Mouse (Mus musculus) frontal cortex, adult 2 months (tissue): ENCODE measurements around the gene Pkd1. TPM values are rescaled to one million over a fixed set of nuclear protein-coding genes. Genes with fewer than 3 reads are reported as not detected.

Experiments used
- DNase-seq, 2 experiments: peaks; one replicate each; pipeline ENCODE4 v3.0.0; 2022; ENCODE audit warnings: low spot score in 1 of 2; ENCODE audit errors: extremely low spot score in 1 of 2
- polyA plus RNA-seq: library from polyadenylated mRNA; depleted of rRNA; stranded (reverse); fragments of >200 nt; gene quantifications from 2 replicates; pipeline ENCODE4 v1.2.3, GENCODE M21; 2012

Pkd1 gene
- polyA plus RNA-seq, 1 experiment, result 85.1 TPM

DNA sequence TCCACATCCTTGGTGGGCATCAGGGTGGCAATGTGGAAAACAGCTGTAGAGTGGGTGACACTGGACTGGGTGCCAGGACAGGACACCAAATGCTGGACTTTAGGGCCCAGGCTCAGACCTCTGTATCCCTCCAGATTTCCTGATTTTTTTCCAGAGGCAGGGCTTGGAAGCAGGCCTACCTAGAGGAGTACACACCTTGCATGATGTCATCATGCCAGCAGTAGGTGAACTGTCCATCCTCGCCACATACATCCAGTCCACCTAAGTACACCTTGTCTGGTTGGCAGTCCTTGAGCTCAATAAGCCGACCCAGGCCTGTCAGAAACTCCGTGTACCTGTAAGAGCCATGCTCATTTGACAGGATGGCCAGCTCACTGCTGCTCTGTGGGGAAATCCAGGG, 48.4 kb downstream of the Pkd1 start:
- no peak for DNase-seq

DNA sequence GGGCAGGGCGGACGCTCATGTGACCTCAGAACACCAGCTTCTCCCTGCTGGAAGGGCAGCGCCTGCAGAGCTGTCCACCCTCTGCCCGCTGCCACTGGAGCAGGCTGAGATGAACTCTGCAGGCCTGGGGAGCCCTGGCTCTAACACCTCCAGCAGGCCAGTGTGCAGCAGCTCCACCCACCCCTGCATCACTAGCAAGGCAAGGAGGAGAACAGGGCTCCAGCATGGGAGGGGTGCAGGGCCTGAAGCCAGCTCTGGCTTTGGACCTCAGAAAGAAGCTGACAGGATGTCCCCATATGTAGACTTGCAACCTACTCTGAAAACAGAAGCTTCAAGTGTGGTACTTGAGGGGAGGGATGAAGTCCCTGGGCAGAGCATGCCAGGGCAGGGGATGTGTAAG, 50.9 kb downstream of the Pkd1 start:
- no peak for DNase-seq

DNA sequence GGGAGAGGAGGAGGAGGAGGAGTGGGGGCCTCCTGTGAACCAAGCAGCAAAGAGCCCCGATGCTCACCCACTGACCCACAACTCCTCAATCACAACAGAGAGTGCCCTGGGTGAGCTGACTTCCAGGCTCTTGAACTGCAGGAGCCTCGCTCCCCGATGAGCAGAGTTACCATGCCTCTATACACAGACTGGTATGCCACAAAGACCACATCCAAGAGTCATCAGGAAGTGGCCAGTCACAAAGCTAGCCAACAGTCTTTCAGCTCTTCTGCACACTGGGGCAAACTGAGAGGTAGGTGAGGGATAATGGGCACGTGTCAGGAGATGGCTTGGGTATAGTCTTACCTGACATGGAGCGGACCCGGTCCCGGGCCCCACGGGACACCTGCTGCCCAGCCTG, 54.3 kb downstream of the Pkd1 start:
- no peak for DNase-seq

DNA sequence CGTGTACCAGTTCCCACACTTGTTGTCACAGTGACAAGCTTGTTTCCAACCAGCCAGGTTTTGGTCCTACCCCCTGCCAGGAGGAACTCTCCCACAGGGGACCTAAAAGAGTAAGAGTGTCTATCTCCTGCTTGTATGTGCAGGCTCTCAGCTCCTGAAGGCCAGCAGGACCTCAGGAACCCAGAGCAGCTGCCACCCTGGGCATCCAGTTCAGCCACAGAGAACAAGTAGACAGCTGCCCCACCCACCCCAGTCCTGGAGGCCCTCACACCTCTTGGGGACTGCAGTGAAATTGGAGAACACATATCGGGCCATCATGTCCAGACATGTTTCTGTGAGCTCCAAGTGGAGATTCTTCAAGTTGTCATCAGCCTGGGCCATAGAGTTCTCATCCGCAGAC, 54.9 kb downstream of the Pkd1 start:
- no peak for DNase-seq

DNA sequence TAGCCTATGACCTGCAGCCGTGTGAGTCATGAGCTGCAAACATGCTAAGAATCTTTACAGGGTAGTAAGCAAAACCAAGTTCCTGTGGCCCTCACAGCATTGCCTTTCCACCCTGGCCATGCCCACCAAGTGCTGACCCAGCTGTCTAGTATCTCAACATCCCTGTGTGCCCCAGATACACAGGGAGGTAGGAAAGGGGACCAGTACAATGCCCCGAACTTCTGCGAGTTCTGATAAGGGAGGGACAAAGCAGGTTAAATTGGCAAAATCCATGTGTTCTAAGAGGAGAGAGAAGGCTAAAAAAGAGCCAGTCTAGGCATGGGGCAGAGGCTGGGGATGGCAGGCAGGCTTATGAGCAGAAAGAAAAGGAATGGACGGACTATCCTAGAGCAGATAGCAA, 58.7 kb downstream of the Pkd1 start:
- DNase-seq, result no peak

DNA sequence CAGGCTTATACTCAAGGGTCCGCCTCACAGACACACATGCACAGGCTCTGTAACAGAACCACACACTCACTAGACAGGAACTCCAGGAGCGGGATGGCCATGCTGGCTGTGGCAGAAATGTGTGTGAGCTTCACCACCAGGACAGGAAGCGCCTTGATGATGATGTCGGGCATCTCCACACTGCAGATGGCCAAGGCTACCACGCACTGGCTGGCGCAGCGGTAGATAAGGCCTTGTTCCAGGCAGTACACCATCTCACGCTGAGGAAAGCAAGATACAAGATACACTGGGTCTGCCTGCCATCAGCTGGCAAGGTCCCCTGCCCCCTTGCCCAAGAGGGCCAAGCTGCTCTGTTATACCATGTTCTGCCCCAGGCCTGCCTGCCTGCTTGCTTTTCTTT, 59.2 kb downstream of the Pkd1 start:
- DNase-seq, result no peak

DNA sequence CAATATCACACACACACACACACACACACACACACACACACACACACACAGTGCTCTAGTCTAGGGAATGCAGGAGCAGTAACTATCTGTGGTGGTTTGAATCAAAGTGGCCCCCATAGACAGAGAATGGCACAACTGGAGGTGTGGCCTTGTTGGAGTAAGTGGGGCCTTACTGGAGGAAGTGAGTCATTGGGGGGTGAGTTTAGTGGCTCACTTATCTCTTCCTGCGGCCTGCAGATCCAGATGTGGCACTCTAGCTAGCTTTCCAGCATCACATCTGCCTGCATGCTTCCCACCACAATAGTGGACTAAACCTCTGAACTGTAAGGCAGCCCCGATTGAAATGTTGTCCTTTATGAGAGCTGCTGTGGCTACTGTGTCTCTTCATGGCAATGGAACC, 61.1 kb downstream of the Pkd1 start:
- no peak for DNase-seq

DNA sequence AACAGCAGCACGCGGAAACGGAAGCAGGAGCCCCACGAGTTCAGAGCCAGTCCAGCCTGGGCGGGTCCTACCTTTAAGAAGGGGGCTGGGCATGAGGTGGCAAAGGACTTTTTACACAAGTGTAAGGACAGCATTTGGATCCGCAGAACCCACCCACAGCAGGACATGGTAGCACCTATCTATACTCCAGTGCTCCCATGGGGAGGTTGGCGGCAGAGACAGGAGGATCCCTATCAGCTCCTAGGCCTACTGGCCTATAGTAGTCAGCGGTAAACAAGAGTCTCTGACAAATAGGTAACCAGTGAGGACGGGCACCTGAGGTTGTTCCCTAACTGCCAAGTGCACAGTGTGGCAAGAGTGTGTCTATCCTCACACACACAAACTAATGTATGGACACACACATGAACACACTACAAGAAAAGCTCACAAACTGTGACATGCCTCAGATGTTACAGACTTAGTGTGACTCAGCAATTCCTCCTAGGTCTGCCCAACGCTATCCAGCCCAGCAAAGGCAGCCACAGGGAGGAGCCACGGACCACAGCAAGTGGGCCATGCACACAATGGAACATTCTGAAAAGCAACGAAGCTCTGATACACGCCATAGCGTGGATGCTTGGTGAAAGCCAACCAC, 68.0 kb downstream of the Pkd1 start:
- no peak for DNase-seq

DNA sequence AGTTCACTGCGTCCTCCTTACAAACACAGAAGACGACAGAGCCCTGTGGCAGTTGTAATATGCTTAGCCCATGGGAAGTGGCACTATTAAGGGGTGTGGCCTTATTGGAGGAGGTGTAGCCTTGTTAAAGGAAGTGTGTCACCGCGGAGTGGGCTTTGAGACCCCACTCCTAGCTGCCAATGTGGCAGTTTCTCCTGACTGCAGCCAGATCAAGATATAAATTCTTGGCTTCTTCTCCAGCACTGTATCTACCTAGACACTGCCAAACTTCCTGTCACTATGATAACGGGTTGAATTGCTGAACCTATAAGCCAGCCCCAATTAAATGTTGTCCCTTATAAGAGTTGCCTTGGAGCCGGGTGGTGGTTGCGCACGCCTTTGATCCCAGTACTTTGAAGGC, 75.8 kb downstream of the Pkd1 start:
- DNase-seq, result no peak

DNA sequence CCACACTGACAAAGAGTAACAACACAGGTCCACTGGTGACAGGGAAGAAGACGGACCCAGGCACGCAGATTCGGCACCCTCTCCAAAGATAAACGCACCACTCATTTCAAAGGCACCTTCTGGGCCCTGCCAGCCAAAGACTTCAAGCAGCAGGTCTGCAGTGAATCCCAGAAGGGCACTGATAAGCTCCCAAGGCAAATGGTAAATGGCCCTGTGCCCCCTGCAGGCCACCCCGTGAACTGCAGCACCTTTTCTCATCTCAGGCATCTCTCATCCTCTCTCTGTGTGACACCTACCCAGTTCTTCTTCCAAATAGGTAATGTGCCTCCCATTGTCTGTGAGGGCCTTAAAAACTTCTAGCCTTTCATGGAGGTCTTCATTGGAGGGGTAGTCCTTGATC, 79.0 kb downstream of the Pkd1 start:
- DNase-seq, result peak in 1 of 2 experiments; percentile 87

DNA sequence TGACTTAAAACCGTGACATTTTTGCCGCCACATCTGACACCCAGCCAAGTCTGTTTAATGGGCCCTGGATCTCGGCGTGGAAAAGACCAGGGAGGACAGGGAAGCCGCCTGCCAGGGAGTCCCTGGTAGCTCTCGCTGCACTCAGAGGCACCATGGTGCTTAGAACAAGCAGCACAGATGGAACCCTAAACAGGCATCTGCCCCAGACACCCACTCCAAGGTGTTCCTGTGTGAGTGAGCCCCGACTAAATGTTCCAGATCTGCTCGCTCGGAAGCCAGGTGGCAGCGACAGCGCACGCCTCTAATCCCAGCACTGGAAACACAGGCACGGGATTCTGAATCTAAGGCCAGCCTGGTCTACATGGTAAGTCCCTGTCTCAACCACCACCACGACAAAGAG, 80.4 kb downstream of the Pkd1 start:
- DNase-seq, result peak; percentile 45 to 55

DNA sequence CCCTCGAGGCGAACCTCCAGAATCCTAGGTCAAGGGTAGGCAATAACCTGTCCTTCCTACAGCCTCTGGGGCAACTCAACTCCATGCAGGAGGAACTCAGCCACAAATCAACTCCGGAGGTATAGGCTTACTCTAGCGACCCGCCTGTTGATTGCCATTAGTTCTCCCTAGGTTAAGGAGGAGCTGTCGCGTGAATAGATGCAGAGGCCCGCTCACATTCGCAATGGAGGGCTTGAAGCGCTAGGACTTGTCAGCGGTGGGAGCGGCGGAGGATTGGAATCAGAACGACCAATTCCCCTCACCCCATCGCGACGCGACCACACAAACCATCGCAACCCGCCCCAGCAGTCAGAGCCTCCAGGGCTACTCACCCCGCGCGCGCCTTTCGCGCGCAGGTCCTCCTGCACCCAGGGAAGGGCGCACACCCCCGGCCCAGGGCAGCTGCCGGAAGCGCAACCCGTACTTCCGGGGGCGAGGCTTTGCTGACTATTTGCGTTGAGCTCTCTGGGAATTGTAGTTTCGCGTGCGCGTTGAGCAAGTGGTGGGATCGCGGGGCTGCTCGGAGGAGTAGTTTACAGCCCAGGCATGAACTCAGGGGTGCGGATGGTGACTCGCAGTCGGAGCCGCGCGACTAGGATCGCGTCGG, 82.7 kb downstream of the Pkd1 start, which contains the start of the genes Tsc2 and Nthl1:
Tsc2 (minus strand) TSS at position 464 of the 646 bp plus-strand sequence.
Nthl1 (plus strand) TSS at position 514 of the 646 bp plus-strand sequence.
- DNase-seq, result peak; percentile 49 to 88

DNA sequence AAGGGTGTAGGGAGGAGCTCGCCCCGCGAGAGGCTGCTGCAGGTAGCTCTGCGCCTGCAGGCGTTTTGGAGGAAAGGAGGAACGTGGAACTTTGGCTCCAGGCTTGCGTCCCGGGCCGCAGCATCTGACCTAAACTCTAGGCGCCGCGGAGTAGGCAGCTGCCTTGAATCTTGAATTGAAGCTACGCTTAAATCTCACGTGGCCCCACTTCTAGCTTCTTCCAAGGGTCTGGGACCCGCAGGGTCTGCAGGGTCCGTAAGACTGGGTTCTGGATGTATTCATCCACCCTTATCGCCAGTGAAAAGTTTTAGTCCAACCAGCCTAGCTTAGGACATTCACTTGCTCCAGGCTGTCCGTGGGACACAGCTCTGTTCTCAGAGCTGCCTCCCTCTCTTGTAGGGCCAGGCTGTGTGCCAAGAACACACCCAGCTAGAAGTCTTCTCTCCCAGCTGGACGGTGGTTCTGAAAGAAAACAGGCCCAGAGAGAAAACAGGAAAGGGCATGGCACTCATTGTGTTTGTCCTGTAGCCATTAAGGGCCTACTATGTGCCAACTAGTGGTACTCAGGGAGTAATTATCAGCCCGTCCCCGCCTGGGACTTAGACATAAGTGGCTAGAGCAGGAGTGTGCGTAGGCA, 83.3 kb downstream of the Pkd1 start:
- peak in 1 of 2 experiments; percentile 41 for DNase-seq

DNA sequence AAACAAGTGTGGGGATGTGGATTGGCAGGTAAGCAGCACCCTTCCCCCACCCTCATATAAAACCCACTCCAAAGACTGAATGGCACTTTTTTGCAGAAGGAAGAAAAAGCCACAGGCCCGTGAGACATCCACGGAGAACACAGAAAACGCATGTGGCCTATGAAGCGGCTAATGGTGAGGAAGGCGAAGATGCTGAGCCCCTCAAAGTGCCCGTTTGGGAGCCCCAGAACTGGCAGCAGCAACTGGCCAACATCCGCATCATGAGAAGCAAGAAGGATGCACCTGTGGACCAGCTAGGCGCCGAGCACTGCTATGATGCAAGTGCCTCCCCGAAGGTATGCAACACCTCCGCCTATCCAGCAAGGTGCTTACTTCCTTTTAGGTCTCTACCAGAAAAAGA, 84.2 kb downstream of the Pkd1 start:
- DNase-seq, result no peak

DNA sequence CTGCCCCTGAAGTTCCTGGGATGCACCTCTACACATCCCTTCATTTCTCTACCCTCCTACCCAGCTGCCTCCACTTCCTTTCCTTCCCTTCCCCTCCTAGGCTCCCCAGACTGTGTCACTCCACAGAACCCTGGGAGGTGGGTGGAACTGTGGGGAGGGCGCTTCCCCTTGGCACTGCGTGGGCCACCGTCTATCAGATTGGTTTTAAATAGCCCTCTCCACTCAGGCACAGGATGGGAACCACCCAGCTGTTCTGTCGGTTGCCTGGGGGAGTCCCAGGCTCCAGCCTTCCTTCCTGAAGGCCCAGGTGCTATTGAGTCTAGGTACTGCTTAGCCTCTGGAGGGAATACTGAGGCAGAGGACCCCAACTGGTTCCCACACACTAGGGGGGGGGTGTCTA, 85.4 kb downstream of the Pkd1 start:
- peak; percentile 50 to 71 for DNase-seq

DNA sequence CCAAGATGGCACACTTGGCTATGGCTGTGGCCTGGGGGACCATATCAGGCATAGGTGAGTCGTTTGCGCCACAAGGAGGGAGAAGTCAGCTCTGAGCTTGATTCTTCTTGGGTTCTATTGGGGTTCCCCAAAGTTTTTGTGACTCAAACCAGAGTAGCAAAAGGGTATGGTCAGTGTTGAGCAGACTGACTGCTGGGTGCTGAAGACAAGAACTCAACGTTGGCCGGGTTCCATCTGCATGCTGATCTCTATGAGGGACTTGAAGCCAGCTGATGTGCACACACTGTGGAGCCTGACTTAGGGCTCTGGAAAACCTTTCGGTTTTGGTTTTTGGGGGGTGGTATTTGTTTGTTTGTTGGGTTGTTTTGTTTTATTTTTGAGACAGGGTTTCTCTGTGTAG, 86.1 kb downstream of the Pkd1 start:
- no peak for DNase-seq

DNA sequence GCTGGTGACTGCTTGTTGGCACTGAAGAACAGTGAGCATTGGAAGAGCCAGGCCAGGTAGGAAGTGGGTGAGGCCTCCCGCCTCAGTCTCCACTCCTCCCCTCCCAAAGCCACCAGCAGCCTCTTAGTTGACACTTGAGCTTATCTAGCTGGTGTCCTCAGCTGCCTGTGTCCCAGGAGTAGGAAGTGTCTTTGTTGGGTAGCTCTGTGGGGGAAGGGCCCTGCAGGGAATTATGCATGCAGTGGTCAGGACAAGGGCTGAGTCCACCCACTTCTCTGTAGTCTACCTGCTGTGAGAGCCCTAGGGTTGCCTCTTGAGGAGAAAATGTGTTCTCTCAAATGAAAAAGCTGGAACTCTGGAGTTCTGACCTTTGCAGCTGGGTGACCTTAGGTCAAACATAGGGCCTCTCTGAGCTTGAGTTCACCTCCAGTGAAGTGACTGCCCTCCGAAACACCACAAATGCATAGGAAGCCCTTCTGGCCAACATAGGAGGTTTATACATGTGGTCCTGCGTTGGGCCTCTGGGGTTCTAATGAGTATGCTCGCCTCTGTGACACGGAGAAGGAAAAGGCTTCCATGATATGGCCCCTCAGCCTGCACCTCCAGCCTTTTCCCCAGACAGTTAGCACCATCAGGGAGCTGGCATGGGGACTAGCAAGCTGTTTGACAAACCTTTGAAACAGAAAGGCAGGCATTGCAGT, 87.3 kb downstream of the Pkd1 start:
- no peak for DNase-seq

DNA sequence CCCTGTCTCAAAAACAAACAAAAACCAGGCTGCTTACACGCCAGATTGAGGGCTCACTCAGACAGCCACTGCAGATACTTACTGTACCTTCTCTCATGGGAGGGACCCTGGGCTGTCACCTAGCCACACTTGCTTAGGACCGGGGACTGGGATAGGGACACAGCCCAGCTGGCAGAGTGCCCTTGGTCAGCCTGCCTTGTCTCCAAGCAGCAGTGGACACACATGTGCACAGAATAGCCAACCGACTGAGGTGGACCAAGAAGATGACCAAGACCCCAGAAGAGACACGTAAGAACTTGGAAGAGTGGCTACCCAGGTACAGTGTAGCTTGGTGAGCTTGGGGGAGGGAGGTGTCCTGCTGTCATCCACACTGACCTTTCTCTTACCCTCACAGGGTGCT, 88.6 kb downstream of the Pkd1 start:
- no peak for DNase-seq

DNA sequence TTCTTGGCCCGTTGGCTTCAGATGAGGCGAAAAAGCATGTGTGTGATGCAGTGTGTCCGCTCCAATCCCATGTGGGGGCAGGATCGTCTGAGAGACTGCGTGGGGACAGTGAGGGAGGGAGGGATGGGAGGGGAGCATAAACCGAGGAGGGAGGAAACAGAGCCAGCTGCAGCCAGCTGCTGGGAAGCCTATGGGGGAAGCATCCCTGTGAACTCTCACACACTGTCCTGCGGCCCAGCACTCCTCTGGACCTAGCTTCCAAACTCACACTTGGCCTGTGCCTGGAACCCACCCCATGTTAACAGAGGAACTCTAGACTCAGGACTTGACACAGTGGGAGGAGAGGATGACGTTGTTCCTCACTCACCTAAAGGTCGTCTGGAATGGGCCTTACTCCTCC, 89.2 kb downstream of the Pkd1 start:
- no peak for DNase-seq

DNA sequence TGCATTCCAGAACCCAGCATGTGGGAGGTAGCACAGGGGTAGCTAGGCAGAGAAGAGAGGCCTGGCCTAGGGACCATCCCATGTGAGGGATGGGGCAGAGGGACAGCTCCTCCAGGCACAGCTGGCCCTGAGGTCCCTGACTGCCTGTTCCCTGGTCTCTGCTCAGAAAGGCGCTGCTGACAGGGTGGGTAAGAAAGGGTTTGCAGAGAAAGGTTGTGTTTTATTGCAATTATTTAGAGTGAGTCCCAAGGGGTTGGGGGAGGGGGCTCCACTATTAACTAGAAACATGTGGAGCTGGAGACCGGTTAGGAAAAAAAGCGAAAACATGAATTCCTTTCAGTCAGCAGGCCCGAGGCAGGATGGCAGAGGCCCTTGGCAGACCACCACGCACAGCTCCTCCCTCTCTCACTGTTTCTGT, 89.9 kb downstream of the Pkd1 start:
- no peak for DNase-seq

DNA sequence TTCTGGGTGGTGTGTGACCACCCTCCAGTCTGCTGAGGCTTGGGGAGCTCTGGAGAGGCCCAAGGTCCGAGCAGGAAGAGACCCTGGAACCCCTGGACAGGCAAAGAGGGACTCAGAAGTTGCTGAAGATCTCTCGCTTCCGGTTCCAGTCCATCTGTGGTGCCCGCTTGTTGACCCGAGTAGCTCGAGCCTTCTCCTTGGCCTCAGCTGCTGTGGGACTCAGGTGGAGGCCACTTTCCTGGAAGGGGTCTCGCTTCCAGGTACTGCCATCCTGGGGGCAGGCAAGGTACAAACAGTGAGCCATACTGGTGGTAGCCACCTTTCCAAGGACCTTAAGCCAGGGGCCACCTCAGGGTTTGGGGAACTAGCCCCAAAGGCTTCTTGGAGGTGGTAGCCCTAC, 90.5 kb downstream of the Pkd1 start:
- no peak for DNase-seq
